Mouse (Mus musculus): ENCODE measurements around the gene Sdk1.

Gene Sdk1

DNA sequence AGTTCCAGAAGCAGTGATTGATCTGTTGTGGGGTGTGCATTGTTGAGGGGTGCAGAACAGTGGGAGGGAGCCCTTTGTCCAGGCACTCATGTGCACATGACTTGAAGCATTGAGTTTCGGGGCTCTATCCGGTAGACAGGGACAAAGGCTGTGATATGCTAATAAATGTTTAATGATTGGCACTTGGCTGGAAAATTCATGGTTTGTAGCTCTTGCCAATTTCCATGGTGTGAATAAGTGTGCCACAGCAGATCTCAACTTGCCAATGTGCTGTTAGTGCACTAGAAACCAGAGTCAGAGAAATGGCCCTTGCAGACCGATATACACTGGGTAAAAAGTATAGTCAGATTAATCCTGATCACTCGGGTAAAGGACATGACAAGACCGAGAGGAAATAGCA is 404.4 kb downstream of the Sdk1 start:
- DNase-seq (ENCODE audit: low spot score): no peak

DNA sequence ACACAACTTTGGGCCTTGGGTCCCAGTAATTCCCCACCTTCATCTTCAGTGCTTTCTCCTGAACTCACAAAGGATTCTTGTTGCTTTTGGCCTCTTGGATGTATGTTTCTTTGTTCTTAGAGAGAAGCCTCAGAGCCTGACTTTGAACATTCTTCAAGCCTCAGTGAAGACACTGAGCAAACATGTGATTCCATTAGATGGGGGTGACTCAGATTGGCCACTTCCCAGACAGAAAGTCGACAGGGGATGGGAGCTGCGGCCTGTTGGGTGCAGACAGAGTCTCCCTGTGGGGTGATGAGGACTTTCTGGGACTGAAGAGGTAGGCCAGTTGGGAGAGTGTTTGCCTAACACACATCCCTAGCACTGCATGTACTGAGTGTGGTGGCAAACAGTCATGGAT is 405.3 kb downstream of the Sdk1 start:
- DNase-seq (ENCODE audit: low spot score): no peak

- DNase-seq (ENCODE audit: low spot score): no peak
Observed at GRCm38 (mm10) chr5:141649831-141650375, 408.6 kb downstream of the Sdk1 start.

- DNase-seq (ENCODE audit: low spot score): no peak
Observed at GRCm38 (mm10) chr5:141651690-141652377, 410.5 kb downstream of the Sdk1 start.

- DNase-seq (ENCODE audit: low spot score): no peak
Observed at GRCm38 (mm10) chr5:141676371-141676770, 435.1 kb downstream of the Sdk1 start.

DNA sequence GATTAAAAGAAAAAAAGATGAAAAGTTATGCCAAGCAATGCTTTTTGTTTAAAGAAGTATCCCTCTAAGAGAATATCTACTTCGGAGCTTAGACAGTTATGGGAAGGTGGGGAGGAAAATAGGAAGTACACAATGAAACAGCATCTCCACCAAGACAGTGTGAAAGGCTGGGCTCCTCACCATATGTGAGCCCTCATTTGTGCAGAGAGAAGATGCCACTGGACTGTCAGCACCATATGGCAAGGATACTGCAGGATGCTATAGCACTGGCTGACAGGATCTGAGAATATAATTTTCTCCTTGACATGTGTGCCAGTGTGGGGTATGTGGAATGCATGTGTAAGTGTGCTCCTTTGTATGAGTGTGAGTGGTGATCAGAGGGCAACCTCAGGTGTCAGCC is 435.7 kb downstream of the Sdk1 start:
- DNase-seq (ENCODE audit: low spot score): no peak

- no peak for DNase-seq (ENCODE audit: low spot score)
Observed at GRCm38 (mm10) chr5:141677841-141678240, 436.6 kb downstream of the Sdk1 start.

DNA sequence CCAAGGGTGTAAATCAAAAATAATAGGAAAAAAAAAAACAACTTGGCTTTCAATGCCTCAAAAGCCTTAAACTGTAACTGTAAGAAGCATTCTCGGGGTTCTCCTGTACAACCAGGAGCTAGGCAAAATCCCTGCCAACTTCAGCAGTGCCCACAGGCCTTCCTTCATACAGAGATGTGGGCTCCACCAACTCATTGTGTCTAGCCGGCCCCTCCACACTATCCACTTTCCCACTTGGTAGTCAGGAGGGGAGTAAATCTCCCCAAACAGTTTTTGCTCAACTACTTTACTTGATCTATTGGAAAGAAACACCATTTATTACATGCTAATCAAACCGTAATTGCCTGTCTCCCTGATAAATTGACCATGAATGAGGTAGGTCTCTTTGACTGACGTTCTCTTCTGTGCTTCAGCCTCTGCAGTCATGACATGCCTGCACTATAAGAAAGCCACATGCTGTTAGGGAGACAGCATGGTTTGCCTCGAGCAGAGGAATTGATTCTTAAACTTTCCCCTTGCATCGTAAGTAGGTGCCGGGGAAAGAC is 445.7 kb downstream of the Sdk1 start:
- no peak for DNase-seq (ENCODE audit: low spot score)

DNA sequence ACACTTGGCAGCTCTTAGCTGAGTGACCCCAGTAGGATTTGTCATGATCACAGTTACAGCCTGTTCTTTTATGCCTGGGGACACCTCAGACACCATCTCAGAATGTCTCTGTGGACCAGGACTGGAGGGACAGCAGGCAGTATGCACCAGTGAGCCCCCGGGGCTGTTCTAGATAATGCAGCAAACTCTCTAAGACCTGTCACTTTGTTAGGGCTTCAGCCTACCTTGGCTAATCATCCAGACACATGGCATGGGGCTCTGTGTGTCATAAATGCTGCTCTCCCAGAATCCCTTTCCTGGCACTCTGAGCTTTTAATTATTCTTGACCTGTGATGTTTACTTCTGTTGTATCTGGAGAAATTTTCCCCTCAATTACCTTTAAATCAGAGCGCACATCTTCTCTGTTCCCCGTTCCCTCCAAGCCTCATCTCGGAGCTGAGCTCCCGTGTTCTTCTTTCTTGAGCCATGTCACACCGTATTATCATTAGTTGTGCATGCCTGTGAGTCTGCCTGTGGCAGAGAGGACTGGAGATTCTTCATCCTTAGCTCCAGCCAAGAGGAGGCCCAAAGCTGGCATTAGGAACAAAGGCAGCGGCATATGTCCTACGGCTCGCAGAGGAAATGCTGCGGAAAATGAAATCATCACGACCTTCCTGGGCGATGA is 448.3 kb downstream of the Sdk1 start:
- DNase-seq (ENCODE audit: low spot score): no peak

- DNase-seq (ENCODE audit: low spot score): no peak
Observed at GRCm38 (mm10) chr5:141691482-141691975, 450.2 kb downstream of the Sdk1 start.

DNA sequence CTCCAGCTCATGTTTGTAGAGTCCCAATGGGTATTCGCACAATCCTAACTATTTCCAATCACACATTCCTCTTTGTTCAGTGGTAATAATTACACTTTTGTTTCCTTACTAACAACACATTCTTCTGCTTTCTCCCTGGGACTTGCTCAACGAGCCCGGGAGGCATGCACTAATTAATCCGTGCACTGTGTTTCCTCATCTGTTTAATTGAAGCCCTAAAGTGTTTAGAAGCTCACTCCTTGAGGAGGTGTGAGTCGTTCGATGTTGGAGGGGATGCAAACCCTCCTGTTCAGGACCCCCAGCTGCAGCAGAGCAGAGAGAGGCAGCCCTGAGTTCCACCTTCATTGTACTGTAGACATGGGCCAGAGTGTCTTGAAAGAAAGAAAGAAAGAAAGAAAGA is 452.4 kb downstream of the Sdk1 start:
- DNase-seq (ENCODE audit: low spot score): no peak

GRCm38 (mm10) chr5:141694901-141695300 is 453.6 kb downstream of the Sdk1 start:
- DNase-seq (ENCODE audit: low spot score): no peak

DNA sequence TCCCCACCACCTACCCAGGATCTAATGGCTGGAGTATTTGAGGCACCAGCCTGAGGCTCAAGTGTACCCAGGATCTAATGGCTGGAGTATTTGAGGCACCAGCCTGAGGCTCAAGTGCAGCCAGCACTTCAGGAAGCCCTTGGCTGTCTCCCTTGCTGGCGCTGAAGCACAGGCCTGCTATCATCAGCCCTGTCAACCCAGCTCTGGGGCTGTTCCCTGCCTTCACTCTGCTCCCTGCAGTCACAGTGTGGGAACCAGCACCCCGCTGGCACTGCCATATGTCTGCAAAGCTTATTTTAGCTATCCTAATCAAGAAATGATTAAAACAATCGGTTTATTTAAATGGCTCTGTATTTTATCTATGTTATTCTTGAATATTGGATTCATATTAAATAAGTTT is 457.1 kb downstream of the Sdk1 start:
- no peak for DNase-seq (ENCODE audit: low spot score)

- no peak for DNase-seq (ENCODE audit: low spot score)
Observed at GRCm38 (mm10) chr5:141720751-141721150, 479.5 kb downstream of the Sdk1 start.

- DNase-seq (ENCODE audit: low spot score): no peak
Observed at GRCm38 (mm10) chr5:141727968-141728367, 486.7 kb downstream of the Sdk1 start.

DNA sequence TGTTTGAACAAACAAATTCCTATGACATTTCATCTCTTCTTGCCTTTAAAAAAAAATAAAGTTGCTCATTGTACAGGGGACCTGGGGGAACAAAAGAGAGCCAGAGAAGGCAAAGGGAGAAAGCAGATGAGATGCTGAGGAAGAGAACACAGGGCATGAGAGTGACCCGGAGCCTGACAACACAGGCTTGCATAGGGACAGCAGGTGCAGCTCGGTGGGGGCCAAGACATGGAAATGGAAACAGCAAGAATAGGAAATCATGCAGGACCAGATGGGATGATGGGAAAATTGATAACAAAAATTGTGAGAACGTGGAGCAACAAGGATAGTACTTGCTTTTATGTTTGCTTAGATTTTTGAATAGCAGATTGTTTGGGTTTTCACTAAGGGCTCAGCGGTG is 488.7 kb downstream of the Sdk1 start:
- no peak for DNase-seq (ENCODE audit: low spot score)

- no peak for DNase-seq (ENCODE audit: low spot score)
Observed at GRCm38 (mm10) chr5:141738725-141739124, 497.4 kb downstream of the Sdk1 start.

GRCm38 (mm10) chr5:141748793-141749192 is 507.5 kb downstream of the Sdk1 start:
- no peak for DNase-seq (ENCODE audit: low spot score)

DNA sequence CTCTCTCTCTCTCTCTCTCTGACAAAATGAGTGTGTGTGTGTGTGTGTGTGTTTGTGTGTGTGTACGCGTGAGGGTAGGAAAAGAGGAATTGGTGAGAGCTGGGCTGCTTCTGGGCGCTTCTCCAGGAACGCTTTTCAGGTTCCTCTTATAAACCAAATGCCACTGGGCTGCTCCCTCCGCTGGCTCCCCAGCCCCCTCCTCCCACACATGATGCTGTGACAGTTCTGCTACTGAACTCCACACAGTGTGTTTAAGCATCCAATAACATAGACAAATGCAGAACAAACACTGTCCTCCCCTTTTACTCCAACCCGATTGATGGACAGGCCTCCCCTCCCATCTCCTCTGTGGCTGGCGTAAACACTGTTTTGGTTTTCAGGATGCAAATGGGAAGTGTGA is 513.0 kb downstream of the Sdk1 start:
- DNase-seq (ENCODE audit: low spot score): no peak

DNA sequence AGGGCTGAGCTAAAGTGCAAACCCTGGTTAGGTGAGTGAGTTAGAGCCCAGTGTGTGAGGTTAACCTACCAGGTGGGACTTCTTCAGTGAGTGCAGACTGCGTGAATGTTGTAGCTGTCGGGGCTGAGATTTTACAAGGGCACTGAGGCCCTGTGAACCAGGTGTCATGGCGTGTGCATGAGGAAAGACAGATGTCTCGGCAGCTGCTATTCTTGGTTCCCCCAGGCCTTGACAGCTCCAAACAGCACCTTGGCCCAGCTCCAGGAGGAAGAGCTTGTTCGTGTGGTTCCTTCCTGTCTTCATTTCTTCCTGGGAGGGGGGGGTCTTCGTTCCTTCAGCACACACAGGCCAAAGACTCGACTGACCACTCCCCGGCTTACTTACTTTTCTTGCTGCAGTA is 517.6 kb downstream of the Sdk1 start:
- DNase-seq (ENCODE audit: low spot score): no peak

GRCm38 (mm10) chr5:141764111-141764510 is 522.8 kb downstream of the Sdk1 start:
- no peak for DNase-seq (ENCODE audit: low spot score)

DNA sequence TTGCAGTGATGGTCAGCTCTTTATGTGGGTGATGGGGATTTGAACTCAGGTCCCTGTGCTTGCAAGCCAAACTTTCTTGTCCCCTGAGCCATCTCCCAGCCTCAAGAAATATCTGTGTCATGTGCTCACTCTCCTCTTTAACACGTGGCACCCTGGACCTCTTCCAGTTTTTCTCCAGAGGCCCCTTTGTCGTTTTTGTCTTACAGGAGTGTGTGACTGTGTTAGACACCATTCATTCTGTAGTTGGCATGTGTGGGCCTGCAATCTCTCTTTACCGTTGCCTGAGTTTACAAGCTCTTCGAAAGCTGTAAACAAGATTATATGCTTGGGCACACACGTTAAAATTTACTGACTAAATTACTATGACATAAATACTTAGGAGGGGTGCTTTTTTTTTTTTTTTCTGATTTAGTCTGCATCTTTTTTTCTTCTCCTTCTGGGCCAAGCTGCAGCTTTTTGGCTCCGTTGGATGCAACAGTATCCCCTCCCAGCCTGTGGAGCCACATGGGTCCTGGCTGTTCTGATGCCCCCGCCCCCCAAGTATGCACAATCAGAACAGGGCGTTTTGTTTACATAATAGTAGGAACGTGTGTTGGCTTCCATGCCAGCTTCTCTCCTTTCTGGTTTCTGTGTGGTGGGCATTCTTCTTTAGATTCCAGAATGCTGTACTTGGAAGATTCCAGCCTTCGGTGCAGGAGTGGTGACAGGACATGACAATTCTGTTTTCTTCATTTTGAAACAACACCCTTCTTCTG is 527.6 kb downstream of the Sdk1 start:
- no peak for DNase-seq (ENCODE audit: low spot score)

Data from urinary bladder, postnatal 10 days (tissue).